Mouse (Mus musculus): Measurements from ENCODE around the gene Cdk5.

DNA sequence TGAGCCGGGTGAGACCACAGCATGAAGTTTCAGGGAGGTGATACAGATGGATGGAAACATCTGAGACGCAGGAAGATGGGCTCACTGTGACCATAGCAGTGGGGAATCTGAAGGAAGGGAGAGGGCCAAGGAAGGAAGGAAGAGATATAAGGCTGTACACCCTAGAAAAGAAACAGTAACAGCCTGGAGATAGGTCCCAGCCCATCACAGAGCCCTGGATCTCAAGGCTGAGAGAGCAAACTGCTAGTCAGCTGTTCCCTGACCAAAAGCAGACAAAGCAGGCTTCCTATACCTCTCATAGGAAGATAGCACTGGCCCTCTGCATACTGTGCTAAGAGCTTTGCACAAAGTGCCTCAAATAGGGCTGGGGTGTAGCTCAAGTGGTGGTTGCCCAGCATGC lies 44.6 kb downstream of the Cdk5 start:
- TF ChIP-seq POLR2A (IDR thresholded peaks at IDR 0.05; ENCODE audit: low read depth, low read length) (no peak), CTCF (IDR thresholded peaks at IDR 0.05; ENCODE audit: extremely low read depth, insufficient read depth, insufficient read length, insufficient replicate concordance) (no peak)
